Mouse (Mus musculus): ENCODE results near the gene Wscd2. TPM values are rescaled to one million over a fixed set of nuclear protein-coding genes. Genes with fewer than 3 reads are reported as not detected.

The Wscd2 gene
- polyA plus RNA-seq, 1 experiment from 2014 or later: 11.0 TPM

DNA sequence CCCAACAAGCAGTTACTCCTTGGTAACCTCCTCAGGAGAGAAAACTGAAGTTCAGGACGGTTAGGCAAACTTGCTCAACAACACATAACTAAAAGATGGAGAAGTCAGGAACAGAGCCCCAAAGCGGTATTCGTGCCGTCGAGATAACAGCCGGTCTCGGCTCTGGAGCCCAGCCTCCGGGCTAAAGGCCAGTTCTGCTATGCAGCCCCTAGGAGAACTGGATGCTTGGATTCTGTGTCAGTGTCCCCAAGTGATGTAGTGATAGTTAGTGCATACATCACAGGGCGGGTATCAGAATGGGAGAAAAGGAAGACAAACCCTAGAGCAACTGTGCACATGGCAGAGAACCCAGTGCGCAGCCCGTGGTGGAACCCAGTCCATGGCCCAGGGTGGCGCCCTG is 147.9 kb downstream of the Wscd2 start:
- Histone ChIP-seq H3K4me1 (peaks cover 56% of the 10 kb centered on the region), H3K9me3 (no peaks in the 10 kb centered on the region), H3K27ac (peak overlapping the region; percentile 55; the same call in 1 of the 2 replicates), H3K4me2 (no peak overlapping the region), H3K27me3 (no peaks in the 10 kb centered on the region), H3K4me3 (no peak overlapping the region), H3K9ac (no peak overlapping the region), H3K36me3 (no peaks in the 10 kb centered on the region)
- 83% methylated on average over 12 of the region's 12 CpGs for WGBS
- ATAC-seq (ENCODE audit: insufficient number of reproducible peaks, low FRiP score, low TSS enrichment, low read depth): no peak

DNA sequence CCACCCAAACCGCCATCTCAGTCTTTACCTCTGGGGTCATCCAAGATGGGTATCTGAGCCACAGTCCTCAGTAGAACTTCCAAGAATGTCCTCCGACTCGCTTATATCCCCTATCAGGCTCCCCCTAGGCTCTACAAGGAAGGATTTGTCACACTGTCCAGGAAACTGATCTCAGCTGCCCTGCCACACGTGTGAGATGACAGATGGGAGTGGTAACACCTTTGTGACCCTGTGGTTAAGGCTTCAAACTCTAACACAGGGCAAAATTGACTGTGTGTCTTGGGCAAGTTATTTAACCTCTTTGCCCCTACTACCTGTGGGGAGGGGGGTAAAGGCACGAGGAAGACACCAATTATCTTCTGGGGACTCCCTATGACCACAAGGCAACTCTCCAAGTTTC is 149.0 kb downstream of the Wscd2 start:
- no peaks in the 10 kb centered on the region for H3K9me3 ChIP-seq
- no peaks in the 10 kb centered on the region for H3K27me3 ChIP-seq
- ATAC-seq (ENCODE audit: insufficient number of reproducible peaks, low FRiP score, low TSS enrichment, low read depth): no peak
- no peaks in the 10 kb centered on the region for H3K36me3 ChIP-seq
- WGBS: 64% methylated on average over 5 of the region's 5 CpGs
- H3K4me1 ChIP-seq: peaks cover 49% of the 10 kb centered on the region
- no peak overlapping the region for H3K9ac ChIP-seq
- H3K27ac ChIP-seq: no peak overlapping the region
- H3K4me3 ChIP-seq: no peak overlapping the region
- H3K4me2 ChIP-seq: no peak overlapping the region

Other genes with a start within 250 kb of the Wscd2 start
- 2.0 and 2.1 TPM in 2 replicates for gene Sgsm1, start 179.5 kb upstream of the Wscd2 start, polyA plus RNA-seq (2015; fragmentation: Nextera tagmentation; extraction: Ambion mirVana)
- not detected in 2 replicates for gene Aym1, start 133.0 kb upstream of the Wscd2 start, polyA plus RNA-seq (2015; fragmentation: Nextera tagmentation; extraction: Ambion mirVana)
- gene Cmklr1, start 160.1 kb downstream of the Wscd2 start, polyA plus RNA-seq (2015; fragmentation: Nextera tagmentation; extraction: Ambion mirVana): 10.4 and 12.0 TPM in 2 replicates
- not detected in 2 replicates for gene 1700069L16Rik, start 234.4 kb downstream of the Wscd2 start, polyA plus RNA-seq (2015; fragmentation: Nextera tagmentation; extraction: Ambion mirVana)
- 9.0 and 9.3 TPM in 2 replicates for gene Ficd, start 245.5 kb downstream of the Wscd2 start, polyA plus RNA-seq (2015; fragmentation: Nextera tagmentation; extraction: Ambion mirVana)